Mouse (Mus musculus): Measurements from ENCODE around the gene Rfx7.

DNA sequence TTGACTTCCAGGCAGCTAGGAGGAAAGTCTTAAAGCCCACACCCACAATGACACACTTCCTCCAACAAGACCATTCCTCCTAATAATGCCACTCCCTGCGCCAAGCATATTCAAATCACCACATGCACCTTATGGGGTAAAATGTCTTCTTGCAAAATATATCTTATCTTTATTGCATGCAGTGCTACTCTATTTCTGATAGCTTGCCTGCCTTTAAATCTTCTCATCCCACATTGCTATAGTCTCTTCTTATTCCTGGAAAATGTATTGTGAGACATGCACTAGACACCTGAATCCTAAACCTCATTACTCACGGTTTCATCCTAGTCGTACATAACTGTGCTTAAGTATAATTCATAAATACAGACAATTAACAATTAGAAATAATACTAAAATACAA, 31.2 kb downstream of the Rfx7 start:
- TF ChIP-seq POLR2A (IDR thresholded peaks at IDR 0.05; ENCODE audit: low read depth, low read length) (no peak), CTCF (IDR thresholded peaks at IDR 0.05; ENCODE audit: extremely low read depth, insufficient read length, insufficient replicate concordance, low read depth, low read length) (no peak)

All from small intestine, adult 2 months (tissue).